Mouse (Mus musculus) heart, embryonic 13.5 days (tissue): ENCODE results near the gene Dgat2. TPM values are rescaled to one million over a fixed set of nuclear protein-coding genes. Genes with fewer than 3 reads are reported as not detected.

Source experiments
- ATAC-seq: fragments of 200-750 bp; cut with Nextera tagmentation; 2 replicates; pipeline ENCODE4 v1.8.0; 2017; ENCODE audit warnings: moderate TSS enrichment; ENCODE audit not compliant: insufficient number of reproducible peaks, low FRiP score, low TSS enrichment; ENCODE audit errors: extremely low read depth
- H3K27ac ChIP-seq: fragments of 300-500 bp; sonication (generic); replicated peaks from 2 replicates; pipeline ENCODE4 v1.5.1; 2015; ENCODE audit warnings: moderate library complexity, mild to moderate bottlenecking, inconsistent platforms
- H3K27me3 ChIP-seq: fragments of 300-500 bp; sonication (generic); replicated peaks from 2 replicates; pipeline ENCODE4 v1.6.1; 2015; ENCODE audit warnings: mild to moderate bottlenecking, inconsistent platforms
- H3K36me3 ChIP-seq: fragments of 300-500 bp; sonication (generic); 2 replicates; pipeline ENCODE4 v1.6.1; 2015; ENCODE audit warnings: mild to moderate bottlenecking, inconsistent platforms
- H3K4me1 ChIP-seq: fragments of 300-500 bp; sonication (generic); 2 replicates; pipeline ENCODE4 v1.6.1; 2015; ENCODE audit warnings: inconsistent platforms
- H3K4me2 ChIP-seq: fragments of 300-500 bp; sonication (generic); 2 replicates; pipeline ENCODE4 v1.6.1; 2015; ENCODE audit warnings: inconsistent platforms, mild to moderate bottlenecking, moderate library complexity
- H3K4me3 ChIP-seq: fragments of 300-500 bp; sonication (generic); 2 replicates; pipeline ENCODE4 v1.5.1; 2015; ENCODE audit warnings: moderate library complexity, mild to moderate bottlenecking, inconsistent platforms
- H3K9ac ChIP-seq: fragments of 300-500 bp; sonication (generic); 2 replicates; pipeline ENCODE4 v1.6.1; 2015; ENCODE audit warnings: inconsistent platforms, mild to moderate bottlenecking, moderate library complexity
- H3K9me3 ChIP-seq: fragments of 300-500 bp; sonication (generic); 2 replicates; pipeline ENCODE4 v1.6.1; 2016; ENCODE audit warnings: inconsistent platforms
- WGBS: fragments of 180-500 bp; shearing (Covaris S2); methylation state at CpG from one replicate; pipeline ENCODE4 v1.1.7; 2015; ENCODE audit warnings: mixed read lengths; 5-methylcytosine and 5-hydroxymethylcytosine counted together
- polyA plus RNA-seq: library from polyadenylated mRNA; unstranded; fragments of >200 nt; fragmentation: Nextera tagmentation; extraction: Ambion mirVana; gene quantifications from 2 replicates; pipeline ENCODE4 v1.2.1, GENCODE M21; 2015

The Dgat2 gene
- polyA plus RNA-seq, 1 experiment from 2014 or later = 10.6 TPM

- ATAC-seq = no peak
- no peak overlapping the region for H3K27ac ChIP-seq
- peaks cover 30% of the 10 kb centered on the region for H3K4me1 ChIP-seq
- peaks cover 9% of the 10 kb centered on the region; the same call in 1 of the 2 replicates for H3K27me3 ChIP-seq
- H3K9me3 ChIP-seq = no peaks in the 10 kb centered on the region
- no peaks in the 10 kb centered on the region for H3K36me3 ChIP-seq
- H3K9ac ChIP-seq = no peak overlapping the region
- WGBS = 53% methylated on average over 6 of the region's 6 CpGs
- no peak overlapping the region for H3K4me2 ChIP-seq
- H3K4me3 ChIP-seq = no peak overlapping the region
These were observed 9.6 kb downstream of the Dgat2 start for GRCm38 (mm10) chr7:99172898-99173297.

- no peaks in the 10 kb centered on the region for H3K36me3 ChIP-seq
- H3K27me3 ChIP-seq = 0 out of 2 replicates have a peak, but pooled peaks cover 2% of the 10 kb centered on the region
- H3K4me3 ChIP-seq = no peak overlapping the region
- peaks cover 30% of the 10 kb centered on the region for H3K4me1 ChIP-seq
- no peak overlapping the region for H3K27ac ChIP-seq
- no peak for ATAC-seq
- H3K4me2 ChIP-seq = no peak overlapping the region
- H3K9me3 ChIP-seq = no peaks in the 10 kb centered on the region
- WGBS = 53% methylated on average over 10 of the region's 10 CpGs
- no peak overlapping the region for H3K9ac ChIP-seq
These were observed 10.6 kb downstream of the Dgat2 start for GRCm38 (mm10) chr7:99171730-99172463.

DNA sequence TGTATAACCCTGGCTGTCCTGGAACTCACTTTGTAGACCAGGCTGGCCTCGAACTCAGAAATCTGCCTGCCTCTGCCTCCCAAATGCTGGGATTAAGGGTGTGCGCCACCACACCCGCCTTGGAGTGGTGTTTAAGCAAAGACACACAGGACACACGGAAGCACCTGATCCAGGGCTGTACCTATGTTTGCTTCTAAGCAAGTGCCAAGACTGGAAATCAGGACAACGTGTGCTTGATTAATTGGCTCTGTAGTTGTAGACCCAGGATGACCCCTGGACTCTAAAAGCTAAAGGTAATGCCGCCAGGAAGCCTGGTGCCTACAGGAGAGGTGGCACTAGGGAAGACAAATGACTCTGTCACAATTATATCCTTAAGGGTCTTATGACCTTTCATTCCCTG is 12.0 kb downstream of the Dgat2 start:
- no peak overlapping the region for H3K9ac ChIP-seq
- H3K36me3 ChIP-seq = no peaks in the 10 kb centered on the region
- H3K4me2 ChIP-seq = no peak overlapping the region
- H3K27ac ChIP-seq = no peak overlapping the region
- H3K4me1 ChIP-seq = peaks cover 25% of the 10 kb centered on the region
- 0 out of 2 replicates have a peak, but pooled peaks cover 2% of the 10 kb centered on the region for H3K27me3 ChIP-seq
- H3K4me3 ChIP-seq = no peak overlapping the region
- H3K9me3 ChIP-seq = no peaks in the 10 kb centered on the region
- WGBS = 88% methylated on average over 6 of the region's 6 CpGs
- no peak for ATAC-seq

GRCm38 (mm10) chr7:99169717-99170403 is 12.7 kb downstream of the Dgat2 start:
- WGBS = 76% methylated on average over 9 of the region's 9 CpGs
- ATAC-seq = no peak
- no peaks in the 10 kb centered on the region for H3K9me3 ChIP-seq
- no peak overlapping the region for H3K4me3 ChIP-seq
- no peak overlapping the region for H3K4me2 ChIP-seq
- peaks cover 24% of the 10 kb centered on the region for H3K4me1 ChIP-seq
- H3K27me3 ChIP-seq = 0 out of 2 replicates have a peak, but pooled peaks cover 2% of the 10 kb centered on the region
- H3K36me3 ChIP-seq = no peaks in the 10 kb centered on the region
- no peak overlapping the region for H3K9ac ChIP-seq
- no peak overlapping the region for H3K27ac ChIP-seq

- H3K9ac ChIP-seq = no peak overlapping the region
- ATAC-seq = no peak
- no peak overlapping the region for H3K4me3 ChIP-seq
- WGBS = 80% methylated on average over 6 of the region's 6 CpGs
- H3K4me2 ChIP-seq = no peak overlapping the region
- H3K36me3 ChIP-seq = no peaks in the 10 kb centered on the region
- H3K27me3 ChIP-seq = 0 out of 2 replicates have a peak, but pooled peaks cover 2% of the 10 kb centered on the region
- no peak overlapping the region for H3K27ac ChIP-seq
- H3K4me1 ChIP-seq = peaks cover 20% of the 10 kb centered on the region
- H3K9me3 ChIP-seq = no peaks in the 10 kb centered on the region
These were observed 13.8 kb downstream of the Dgat2 start for GRCm38 (mm10) chr7:99168756-99169155.

DNA sequence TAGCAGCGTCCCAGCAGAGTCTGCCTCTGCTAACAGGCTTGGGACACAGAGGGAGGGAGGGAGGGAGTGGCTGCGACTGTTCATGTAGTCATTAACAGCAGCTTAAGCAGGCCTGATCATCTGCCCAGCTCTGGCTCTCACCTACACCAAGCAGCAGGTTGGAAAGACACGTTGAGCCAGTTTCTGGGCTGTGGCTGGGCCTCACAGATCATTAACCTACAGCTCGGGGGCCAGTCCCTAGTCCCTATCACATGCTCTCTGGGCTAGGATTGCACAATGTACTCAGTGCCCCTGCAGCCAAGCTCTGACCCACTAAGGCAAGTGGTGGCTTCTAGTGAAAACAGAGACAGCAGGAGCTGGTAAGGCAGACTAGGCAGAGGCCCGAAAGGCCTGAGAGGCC is 14.6 kb downstream of the Dgat2 start:
- H3K27me3 ChIP-seq = 0 out of 2 replicates have a peak, but pooled peaks cover 2% of the 10 kb centered on the region
- ATAC-seq = no peak
- H3K9me3 ChIP-seq = no peaks in the 10 kb centered on the region
- H3K36me3 ChIP-seq = no peaks in the 10 kb centered on the region
- peaks cover 13% of the 10 kb centered on the region for H3K4me1 ChIP-seq
- 67% methylated on average over 5 of the region's 5 CpGs for WGBS
- H3K9ac ChIP-seq = no peak overlapping the region
- no peak overlapping the region for H3K4me2 ChIP-seq
- no peak overlapping the region for H3K27ac ChIP-seq
- H3K4me3 ChIP-seq = no peak overlapping the region

- no peak for ATAC-seq
- no peak overlapping the region for H3K4me2 ChIP-seq
- H3K36me3 ChIP-seq = no peaks in the 10 kb centered on the region
- H3K9me3 ChIP-seq = no peaks in the 10 kb centered on the region
- H3K27ac ChIP-seq = no peak overlapping the region
- no peaks in the 10 kb centered on the region for H3K27me3 ChIP-seq
- H3K4me3 ChIP-seq = no peak overlapping the region
- no peak overlapping the region for H3K9ac ChIP-seq
- peaks cover 15% of the 10 kb centered on the region for H3K4me1 ChIP-seq
- 37% methylated on average over 8 of the region's 8 CpGs for WGBS
These were observed 16.4 kb downstream of the Dgat2 start for GRCm38 (mm10) chr7:99166159-99166558.

DNA sequence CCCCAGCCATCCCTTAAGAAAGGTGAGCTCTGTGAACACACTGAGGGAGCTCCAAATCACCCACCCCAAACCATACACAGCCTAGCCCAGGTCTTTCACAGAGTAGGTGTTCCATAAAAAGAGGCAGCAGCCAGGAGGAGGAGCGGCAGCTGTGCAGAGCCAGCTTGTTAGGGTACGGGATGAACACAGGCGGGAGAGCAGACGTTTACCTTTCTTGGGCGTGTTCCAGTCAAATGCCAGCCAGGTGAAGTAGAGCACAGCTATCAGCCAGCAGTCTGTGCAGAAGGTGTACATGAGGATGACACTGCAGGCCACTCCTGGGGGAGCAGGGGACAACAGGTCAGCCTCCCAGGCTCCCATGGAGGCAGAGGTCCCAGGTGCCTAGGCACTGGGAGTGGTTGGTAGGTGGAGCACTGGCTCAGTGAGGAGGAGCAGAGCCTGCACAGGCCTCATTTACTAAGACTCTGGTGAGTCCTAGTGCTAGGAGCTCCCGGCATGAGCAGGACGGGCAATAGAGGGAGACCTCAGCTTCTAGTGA is 17.6 kb downstream of the Dgat2 start:
- no peaks in the 10 kb centered on the region for H3K9me3 ChIP-seq
- H3K4me2 ChIP-seq = no peak overlapping the region
- WGBS = 82% methylated on average over 7 of the region's 7 CpGs
- H3K4me3 ChIP-seq = no peak overlapping the region
- peaks cover 22% of the 10 kb centered on the region for H3K4me1 ChIP-seq
- no peaks in the 10 kb centered on the region for H3K27me3 ChIP-seq
- H3K9ac ChIP-seq = no peak overlapping the region
- no peaks in the 10 kb centered on the region for H3K36me3 ChIP-seq
- ATAC-seq = no peak
- H3K27ac ChIP-seq = no peak overlapping the region

- no peaks in the 10 kb centered on the region for H3K9me3 ChIP-seq
- no peak overlapping the region for H3K4me2 ChIP-seq
- H3K4me1 ChIP-seq = peaks cover 39% of the 10 kb centered on the region
- no peaks in the 10 kb centered on the region for H3K27me3 ChIP-seq
- no peak overlapping the region for H3K9ac ChIP-seq
- H3K36me3 ChIP-seq = no peaks in the 10 kb centered on the region
- no peak overlapping the region for H3K4me3 ChIP-seq
- no peak overlapping the region for H3K27ac ChIP-seq
- WGBS = 85% methylated on average over 7 of the region's 7 CpGs
- no peak for ATAC-seq
These were observed 20.1 kb downstream of the Dgat2 start for GRCm38 (mm10) chr7:99162462-99162861.

DNA sequence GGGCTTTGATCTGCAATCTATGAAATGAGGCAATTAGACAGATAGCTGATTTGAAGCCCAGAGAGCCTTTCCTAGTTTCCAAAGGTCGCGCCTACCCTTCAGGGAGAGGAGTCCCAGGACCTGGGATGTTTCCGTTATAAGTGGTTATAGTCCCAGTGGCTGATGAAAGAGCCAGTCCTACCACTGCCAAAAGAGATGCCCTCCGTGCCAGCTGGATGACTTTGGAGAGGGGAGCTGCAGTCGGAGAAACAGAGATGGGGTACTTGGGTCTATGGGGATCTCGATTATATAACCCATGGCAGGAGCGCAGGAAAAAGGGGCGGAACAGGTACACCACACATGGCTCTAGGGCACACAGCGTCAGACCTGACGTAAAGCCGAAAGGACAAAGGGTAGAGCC is 20.6 kb downstream of the Dgat2 start:
- H3K4me2 ChIP-seq = no peak overlapping the region
- H3K27me3 ChIP-seq = no peaks in the 10 kb centered on the region
- no peak overlapping the region for H3K27ac ChIP-seq
- no peak overlapping the region for H3K4me3 ChIP-seq
- no peaks in the 10 kb centered on the region for H3K9me3 ChIP-seq
- no peak for ATAC-seq
- H3K36me3 ChIP-seq = no peaks in the 10 kb centered on the region
- 72% methylated on average over 11 of the region's 11 CpGs for WGBS
- peaks cover 40% of the 10 kb centered on the region for H3K4me1 ChIP-seq
- H3K9ac ChIP-seq = no peak overlapping the region

- Histone ChIP-seq H3K4me3 (no peak overlapping the region), H3K9me3 (no peaks in the 10 kb centered on the region), H3K36me3 (no peaks in the 10 kb centered on the region), H3K4me2 (no peak overlapping the region), H3K4me1 (peaks cover 43% of the 10 kb centered on the region), H3K27ac (no peak overlapping the region), H3K27me3 (no peaks in the 10 kb centered on the region; the same call in 1 of the 2 replicates), H3K9ac (no peak overlapping the region)
- WGBS = 30% methylated on average over 4 of the region's 4 CpGs
- no peak for ATAC-seq
These were observed 21.0 kb downstream of the Dgat2 start for GRCm38 (mm10) chr7:99161529-99161928.
